Mouse (Mus musculus) mammary gland, adult 2 months (tissue): ENCODE results near the gene Olfr30. TPM values are rescaled to one million over a fixed set of nuclear protein-coding genes. Genes with fewer than 3 reads are reported as not detected.

ENCODE experiments used
- polyA plus RNA-seq: library from polyadenylated mRNA; depleted of rRNA; stranded (reverse); fragments of >200 nt; gene quantifications from 2 replicates; pipeline ENCODE4 v1.2.3, GENCODE M21; 2012; ENCODE audit warnings: low replicate concordance; rRNA removed

Gene Olfr30
- polyA plus RNA-seq: not detected in 2 replicates

GRCm38 (mm10) chr11:58462170-58462569 is at the start of gene Olfr30:
TSS of gene Olfr30 (minus strand) at chr11:58462270.

GRCm38 (mm10) chr11:58502472-58502871 is 40.4 kb upstream of the Olfr30 start, which contains the start of gene Olfr331:
TSS of gene Olfr331 (minus strand) at chr11:58502572.

GRCm38 (mm10) chr11:58492455-58492854 is 30.4 kb upstream of the Olfr30 start, which contains the start of gene Olfr332:
TSS of gene Olfr332 (minus strand) at chr11:58492555.

GRCm38 (mm10) chr11:58452759-58453158 is 9.3 kb downstream of the Olfr30 start, which contains the start of gene Lypd9:
TSS of gene Lypd9 (minus strand) at chr11:58452923.

GRCm38 (mm10) chr11:58432259-58432658 is 29.8 kb downstream of the Olfr30 start, which contains the start of gene Gm12253:
TSS of gene Gm12253 (plus strand) at chr11:58432559.

GRCm38 (mm10) chr11:58420815-58421214 is 41.3 kb downstream of the Olfr30 start, which contains the start of gene 1810065E05Rik:
TSS of gene 1810065E05Rik (plus strand) at chr11:58421111.

Other genes with a start within 250 kb of the Olfr30 start
- 0.10 and 0.69 TPM in 2 replicates for gene 4930438A08Rik, start 187.5 kb downstream of the Olfr30 start, polyA plus RNA-seq
- 23.9 and 26.7 TPM in 2 replicates for gene Zfp692, start 155.2 kb downstream of the Olfr30 start, polyA plus RNA-seq
- gene Zfp672, start 131.9 kb downstream of the Olfr30 start, polyA plus RNA-seq: 36.8 and 48.8 TPM in 2 replicates
- 31.9 and 32.8 TPM in 2 replicates for gene Sh3bp5l, start 131.5 kb downstream of the Olfr30 start, polyA plus RNA-seq
- gene Lypd8, start 83.2 kb downstream of the Olfr30 start, polyA plus RNA-seq: 0.49 TPM in 1 of 2 replicates, not detected in the other
- gene 1810065E05Rik, start 41.2 kb downstream of the Olfr30 start, polyA plus RNA-seq: 0.13 TPM in 1 of 2 replicates, not detected in the other
- 0.11 and 0.19 TPM in 2 replicates for gene Gm12253, start 29.7 kb downstream of the Olfr30 start, polyA plus RNA-seq
- gene Lypd9, start 9.3 kb downstream of the Olfr30 start, polyA plus RNA-seq: not detected in 2 replicates
- not detected in 2 replicates for gene Olfr332, start 30.3 kb upstream of the Olfr30 start, polyA plus RNA-seq
- not detected in 2 replicates for gene Olfr331, start 40.3 kb upstream of the Olfr30 start, polyA plus RNA-seq
- 0.12 TPM in 1 of 2 replicates, not detected in the other for gene Olfr330, start 72.6 kb upstream of the Olfr30 start, polyA plus RNA-seq
- 0.11 TPM in 1 of 2 replicates, not detected in the other for gene Olfr329-ps, start 84.2 kb upstream of the Olfr30 start, polyA plus RNA-seq
- gene Olfr328, start 93.4 kb upstream of the Olfr30 start, polyA plus RNA-seq: 0.04 TPM in 1 of 2 replicates, not detected in the other
- 0.13 TPM in 1 of 2 replicates, not detected in the other for gene Olfr224, start 108.3 kb upstream of the Olfr30 start, polyA plus RNA-seq
- not detected in 2 replicates for gene Olfr325, start 115.5 kb upstream of the Olfr30 start, polyA plus RNA-seq
- not detected in 2 replicates for gene Olfr324, start 132.8 kb upstream of the Olfr30 start, polyA plus RNA-seq
- gene 2210407C18Rik, start 153.8 kb upstream of the Olfr30 start, polyA plus RNA-seq: 0.82 and 1.9 TPM in 2 replicates
- 0.92 TPM in 1 of 2 replicates, not detected in the other for gene Olfr323, start 168.2 kb upstream of the Olfr30 start, polyA plus RNA-seq
- 0.11 TPM in 1 of 2 replicates, not detected in the other for gene Trim58, start 178.2 kb upstream of the Olfr30 start, polyA plus RNA-seq
- gene Olfr322, start 196.5 kb upstream of the Olfr30 start, polyA plus RNA-seq: not detected in 2 replicates
- gene Olfr320, start 218.8 kb upstream of the Olfr30 start, polyA plus RNA-seq: not detected in 2 replicates
- not detected in 2 replicates for gene Olfr319, start 236.9 kb upstream of the Olfr30 start, polyA plus RNA-seq